Mouse (Mus musculus) embryonic fibroblast, embryonic 13.5 days (primary cell): ENCODE data around the gene Actr1a.

Experiments used
- CTCF ChIP-seq: IDR thresholded peaks from 2 replicates; pipeline ENCODE4 v1.5.1; 2011; ENCODE audit warnings: mild to moderate bottlenecking, control low read depth, low read length, moderate library complexity, borderline replicate concordance; ENCODE audit not compliant: insufficient read depth
- POLR2A ChIP-seq: IDR thresholded peaks from 2 replicates; pipeline ENCODE4 v1.6.1; 2011; ENCODE audit warnings: low read depth, mild to moderate bottlenecking, control low read depth, low read length, moderate library complexity

DNA sequence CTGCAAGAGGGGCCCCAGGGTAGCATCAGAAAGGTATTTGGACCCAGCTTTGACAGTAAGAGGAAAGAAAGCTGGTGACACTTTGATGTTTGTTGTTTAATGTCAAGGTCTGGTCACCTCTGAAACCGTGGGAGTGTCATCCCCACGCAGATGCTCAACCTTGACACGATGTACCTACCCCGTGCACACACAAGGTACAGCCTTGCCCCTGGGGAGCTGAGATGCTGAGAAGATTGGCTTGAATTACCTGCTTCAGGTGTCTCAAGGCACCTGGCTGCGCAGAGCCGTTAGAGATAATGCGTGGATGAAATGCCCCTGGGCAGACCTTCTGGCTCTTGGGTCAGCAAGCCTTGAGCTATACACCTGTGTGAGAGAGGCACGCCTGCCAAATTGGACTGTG, 18.9 kb upstream of the Actr1a start:
- TF ChIP-seq POLR2A, result no peak
- TF ChIP-seq CTCF, result no peak
